Mouse (Mus musculus) forebrain, embryonic 16.5 days (tissue): ENCODE results near the gene Cdh13. TPM values are rescaled to one million over a fixed set of nuclear protein-coding genes. Genes with fewer than 3 reads are reported as not detected.

Experiments
- ATAC-seq: fragments of 200-750 bp; cut with Nextera tagmentation; 2 replicates; pipeline ENCODE4 v1.8.0; 2017; ENCODE audit warnings: mild to moderate bottlenecking, moderate library complexity
- H3K27ac ChIP-seq: fragments of 300-500 bp; sonication (generic); 2 replicates; pipeline ENCODE4 v1.5.1; 2014; ENCODE audit warnings: low read length, control low read depth
- H3K27me3 ChIP-seq: fragments of 300-500 bp; sonication (generic); replicated peaks from 2 replicates; pipeline ENCODE4 v1.6.1; 2014; ENCODE audit warnings: low read length; ENCODE audit not compliant: control insufficient read depth, insufficient read depth
- H3K36me3 ChIP-seq: fragments of 300-500 bp; sonication (generic); 2 replicates; pipeline ENCODE4 v1.6.1; 2014; ENCODE audit not compliant: control insufficient read depth, insufficient read depth
- H3K4me1 ChIP-seq: fragments of 300-500 bp; sonication (generic); replicated peaks from 2 replicates; pipeline ENCODE4 v1.6.1; 2014; ENCODE audit warnings: low read length; ENCODE audit not compliant: control insufficient read depth, insufficient read depth
- H3K4me2 ChIP-seq: fragments of 300-500 bp; sonication (generic); 2 replicates; pipeline ENCODE4 v1.6.1; 2014; ENCODE audit warnings: mild to moderate bottlenecking, low read length, control low read depth
- H3K4me3 ChIP-seq: fragments of 300-500 bp; sonication (generic); replicated peaks from 2 replicates; pipeline ENCODE4 v1.5.1; 2014; ENCODE audit warnings: mild to moderate bottlenecking, low read length, control low read depth
- H3K9ac ChIP-seq: fragments of 300-500 bp; sonication (generic); replicated peaks from 2 replicates; pipeline ENCODE4 v1.6.1; 2014; ENCODE audit warnings: low read depth, low read length, control low read depth
- H3K9me3 ChIP-seq: fragments of 300-500 bp; sonication (generic); 2 replicates; pipeline ENCODE4 v1.6.1; 2016; ENCODE audit warnings: low read length; ENCODE audit not compliant: control insufficient read depth
- WGBS: fragments of 180-500 bp; shearing (Covaris S2); extraction: QIAGEN DNeasy Blood & Tissue Kit; methylation state at CpG from one replicate; pipeline ENCODE4 v1.1.7; 2014; 5-methylcytosine and 5-hydroxymethylcytosine counted together
- polyA plus RNA-seq: library from polyadenylated mRNA; unstranded; fragments of >200 nt; fragmentation: Nextera tagmentation; extraction: Ambion mirVana; gene quantifications from 2 replicates; pipeline ENCODE4 v1.2.1, GENCODE M21; 2015

Gene Cdh13
- polyA plus RNA-seq, 1 experiment from 2014 or later = 129 TPM

DNA sequence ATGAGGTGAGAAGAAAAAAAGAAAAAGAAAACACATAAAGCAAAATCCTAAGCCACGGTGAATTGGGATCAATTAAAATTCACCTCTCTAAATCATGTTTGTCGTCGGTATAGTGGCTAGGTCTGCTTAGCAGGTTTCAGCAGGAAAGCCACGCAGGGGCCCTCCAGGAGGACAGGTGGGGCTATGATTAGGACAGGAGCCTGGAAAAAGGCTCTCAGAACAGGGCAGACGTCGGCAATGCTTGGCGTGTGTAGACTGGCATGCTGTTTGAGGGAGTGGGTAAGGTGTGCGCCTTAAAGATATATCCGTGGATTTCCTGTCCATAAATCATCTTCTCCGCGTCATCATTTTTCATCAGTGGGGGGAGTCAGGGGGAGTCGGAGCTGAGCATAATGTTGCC lies 32.9 kb downstream of the Cdh13 start:
- Histone ChIP-seq H3K36me3 (no peaks in the 10 kb centered on the region), H3K27ac (no peak overlapping the region), H3K4me1 (no peaks in the 10 kb centered on the region), H3K27me3 (no peaks in the 10 kb centered on the region), H3K4me3 (no peak overlapping the region), H3K9me3 (no peaks in the 10 kb centered on the region), H3K4me2 (no peak overlapping the region), H3K9ac (no peak overlapping the region)
- ATAC-seq = no peak
- WGBS = 87% methylated on average over 12 of the region's 12 CpGs

DNA sequence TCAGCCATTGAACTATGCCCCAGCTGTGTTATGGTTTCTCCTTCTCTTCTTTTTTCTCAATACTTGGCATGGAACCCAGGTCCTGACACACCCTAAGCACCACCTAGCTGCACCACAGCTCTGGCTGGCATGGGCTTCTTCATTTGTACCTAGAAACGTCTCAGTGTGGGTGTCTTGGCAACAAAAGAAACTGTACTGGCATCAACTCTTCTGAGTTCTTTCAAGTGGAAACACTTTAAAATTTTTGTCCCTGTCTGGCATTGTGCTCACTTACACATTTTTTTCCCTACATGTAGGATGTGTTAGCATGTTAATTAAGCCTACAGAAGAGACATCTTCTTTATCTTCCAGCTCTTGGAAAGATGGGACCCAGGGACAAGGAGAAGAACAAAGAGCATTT lies 37.0 kb downstream of the Cdh13 start:
- no peak overlapping the region for H3K4me2 ChIP-seq
- H3K9ac ChIP-seq = no peak overlapping the region
- no peak for ATAC-seq
- H3K27me3 ChIP-seq = no peaks in the 10 kb centered on the region
- no peaks in the 10 kb centered on the region for H3K9me3 ChIP-seq
- 50% methylated on average over 1 of the region's 1 CpGs for WGBS
- H3K4me3 ChIP-seq = no peak overlapping the region
- no peak overlapping the region for H3K27ac ChIP-seq
- no peaks in the 10 kb centered on the region for H3K4me1 ChIP-seq
- no peaks in the 10 kb centered on the region for H3K36me3 ChIP-seq

DNA sequence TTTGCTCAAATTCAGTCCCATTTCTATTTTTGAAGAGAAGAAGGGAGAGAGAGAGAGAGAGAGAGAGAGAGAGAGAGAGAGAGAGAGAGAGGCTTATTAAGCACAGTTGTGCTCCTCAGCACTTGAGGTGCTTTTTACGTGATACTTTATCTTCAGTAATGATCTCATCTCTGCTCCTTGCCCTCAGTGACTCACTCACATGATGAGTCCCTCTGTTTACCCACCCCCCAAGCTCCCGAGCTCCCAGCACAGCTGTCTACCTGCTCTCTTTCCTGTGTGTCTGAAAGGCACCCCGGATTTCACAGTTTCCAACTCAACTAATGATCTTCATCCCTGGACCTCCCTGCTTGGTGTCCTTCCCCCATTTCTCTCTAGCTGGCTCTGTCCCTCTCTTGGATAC lies 39.9 kb downstream of the Cdh13 start:
- H3K9me3 ChIP-seq = no peaks in the 10 kb centered on the region
- no peak overlapping the region for H3K9ac ChIP-seq
- H3K27ac ChIP-seq = no peak overlapping the region
- no peaks in the 10 kb centered on the region for H3K27me3 ChIP-seq
- no peaks in the 10 kb centered on the region for H3K36me3 ChIP-seq
- H3K4me1 ChIP-seq = no peaks in the 10 kb centered on the region
- WGBS = 64% methylated on average over 3 of the region's 3 CpGs
- H3K4me2 ChIP-seq = no peak overlapping the region
- H3K4me3 ChIP-seq = no peak overlapping the region
- no peak for ATAC-seq

DNA sequence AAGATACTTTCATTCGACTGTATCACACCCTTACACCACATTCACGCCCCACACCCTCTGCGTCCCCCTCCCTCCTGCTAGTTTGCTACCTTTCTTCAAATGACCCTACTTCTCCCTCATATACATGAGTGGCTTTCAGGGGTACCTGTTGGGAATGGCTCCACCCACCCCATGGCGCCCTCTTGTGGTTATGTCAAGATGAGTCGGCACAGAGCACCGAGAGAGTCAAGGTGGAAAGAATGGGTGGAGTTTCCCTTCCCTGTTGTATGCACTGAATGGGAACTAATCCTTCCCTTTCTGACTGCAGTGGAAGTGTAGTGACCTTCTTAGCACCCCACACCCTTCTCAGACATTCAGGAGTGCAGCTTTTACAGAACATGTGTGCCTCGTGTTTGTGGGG lies 51.4 kb downstream of the Cdh13 start:
- 79% methylated on average over 7 of the region's 7 CpGs for WGBS
- H3K4me1 ChIP-seq = peaks cover 10% of the 10 kb centered on the region

GRCm38 (mm10) chr8:118339711-118340110 lies 56.2 kb downstream of the Cdh13 start:
- H3K27ac ChIP-seq = no peak overlapping the region
- no peak overlapping the region for H3K9ac ChIP-seq
- WGBS = 56% methylated on average over 3 of the region's 3 CpGs
- no peaks in the 10 kb centered on the region for H3K9me3 ChIP-seq
- ATAC-seq = no peak
- no peaks in the 10 kb centered on the region for H3K27me3 ChIP-seq
- no peak overlapping the region for H3K4me3 ChIP-seq
- H3K4me1 ChIP-seq = peaks cover 20% of the 10 kb centered on the region
- no peak overlapping the region for H3K4me2 ChIP-seq
- H3K36me3 ChIP-seq = no peaks in the 10 kb centered on the region

More for the DNA sequence above, 51.4 kb downstream of the Cdh13 start:
- Histone ChIP-seq H3K27me3 (no peaks in the 10 kb centered on the region), H3K9me3 (no peaks in the 10 kb centered on the region), H3K36me3 (no peaks in the 10 kb centered on the region), H3K4me2 (no peak overlapping the region), H3K27ac (no peak overlapping the region), H3K4me3 (no peak overlapping the region), H3K9ac (no peak overlapping the region)
- ATAC-seq = no peak

GRCm38 (mm10) chr8:118343267-118343666 lies 59.7 kb downstream of the Cdh13 start:
- Histone ChIP-seq H3K27ac (no peak overlapping the region), H3K4me1 (peaks cover 20% of the 10 kb centered on the region), H3K9me3 (no peaks in the 10 kb centered on the region), H3K27me3 (no peaks in the 10 kb centered on the region), H3K4me2 (no peak overlapping the region), H3K9ac (no peak overlapping the region), H3K36me3 (no peaks in the 10 kb centered on the region), H3K4me3 (no peak overlapping the region)
- WGBS = 15% methylated on average over 4 of the region's 4 CpGs
- 0 out of 2 replicates have a peak, but pooled peaks have one; percentile 47 for ATAC-seq

GRCm38 (mm10) chr8:118348710-118349489 lies 65.4 kb downstream of the Cdh13 start:
- no peak for ATAC-seq
- Histone ChIP-seq H3K9ac (no peak overlapping the region), H3K27ac (no peak overlapping the region), H3K27me3 (no peaks in the 10 kb centered on the region), H3K4me1 (no peaks in the 10 kb centered on the region), H3K4me2 (no peak overlapping the region), H3K4me3 (no peak overlapping the region), H3K36me3 (no peaks in the 10 kb centered on the region), H3K9me3 (no peaks in the 10 kb centered on the region)
- WGBS = 92% methylated on average over 9 of the region's 9 CpGs

DNA sequence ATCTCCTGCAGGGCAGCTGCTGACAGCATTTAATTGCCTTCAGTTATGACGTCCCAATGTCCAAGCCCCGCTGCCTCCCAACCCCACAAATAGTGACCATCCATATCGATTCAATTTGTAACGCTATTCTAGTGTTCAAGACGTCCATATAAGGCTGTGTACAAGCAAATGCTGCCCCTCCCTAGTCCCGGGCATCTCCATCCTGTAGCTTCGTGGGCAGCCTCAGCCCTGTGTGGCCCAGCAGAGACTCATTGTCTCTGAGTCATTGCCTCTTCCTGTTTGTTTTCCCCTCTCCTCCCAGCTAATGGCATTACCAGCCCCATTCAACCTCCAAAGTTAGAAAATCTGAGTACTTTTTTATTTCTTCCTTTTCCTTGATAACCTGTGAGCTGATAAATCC lies 66.6 kb downstream of the Cdh13 start:
- ATAC-seq = no peak
- no peaks in the 10 kb centered on the region for H3K9me3 ChIP-seq
- H3K27ac ChIP-seq = no peak overlapping the region
- no peak overlapping the region for H3K4me2 ChIP-seq
- H3K27me3 ChIP-seq = no peaks in the 10 kb centered on the region
- H3K9ac ChIP-seq = no peak overlapping the region
- no peaks in the 10 kb centered on the region for H3K36me3 ChIP-seq
- no peak overlapping the region for H3K4me3 ChIP-seq
- 58% methylated on average over 7 of the region's 7 CpGs for WGBS
- no peaks in the 10 kb centered on the region; the same call in 1 of the 2 replicates for H3K4me1 ChIP-seq

DNA sequence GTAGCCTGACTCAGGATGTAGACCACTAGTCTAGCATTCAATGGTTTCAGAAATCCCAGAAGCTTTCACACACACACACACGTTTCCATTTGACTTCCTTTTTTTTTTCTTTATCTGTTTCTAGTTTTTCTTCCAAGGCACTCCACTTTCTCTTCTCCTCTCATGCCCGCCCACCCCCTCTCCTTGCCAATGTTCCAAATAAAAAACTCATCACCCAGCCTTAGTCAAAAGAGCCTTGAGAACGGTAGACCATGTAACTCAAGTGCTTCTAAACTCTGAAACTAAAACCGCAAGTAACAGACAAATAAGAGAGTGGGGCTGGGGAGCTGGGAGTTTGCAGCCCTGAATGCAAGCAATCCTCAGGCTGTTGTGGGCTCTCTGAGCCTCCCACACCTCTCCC lies 69.5 kb downstream of the Cdh13 start:
- Histone ChIP-seq H3K9ac (no peak overlapping the region), H3K27me3 (no peaks in the 10 kb centered on the region), H3K4me3 (no peak overlapping the region), H3K27ac (no peak overlapping the region), H3K9me3 (no peaks in the 10 kb centered on the region), H3K4me2 (no peak overlapping the region), H3K36me3 (no peaks in the 10 kb centered on the region), H3K4me1 (peaks cover 6% of the 10 kb centered on the region)
- WGBS = 79% methylated on average over 4 of the region's 4 CpGs
- ATAC-seq = no peak

DNA sequence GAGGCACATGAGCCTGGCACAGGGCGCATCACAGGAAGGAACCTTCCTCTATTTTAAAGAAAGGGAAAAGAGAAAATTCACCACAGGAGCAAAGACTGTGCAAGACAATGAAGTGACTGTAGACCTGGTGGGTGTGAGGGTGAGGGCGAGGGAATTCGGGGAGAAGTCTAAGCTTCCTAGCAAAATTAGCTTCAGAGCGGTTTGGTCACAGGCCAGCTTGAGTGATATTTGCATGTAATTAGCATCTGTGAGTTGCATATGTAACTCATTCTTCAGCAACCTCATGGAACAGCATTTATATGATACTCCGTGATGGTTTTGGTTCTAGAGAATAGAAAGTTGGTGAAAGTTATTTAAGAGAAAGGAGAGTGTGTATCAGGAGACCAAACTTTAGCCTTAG lies 73.5 kb downstream of the Cdh13 start:
- no peak; the same call in 1 of the 2 replicates for ATAC-seq
- Histone ChIP-seq H3K9me3 (no peaks in the 10 kb centered on the region), H3K36me3 (no peaks in the 10 kb centered on the region), H3K27ac (no peak overlapping the region), H3K4me3 (no peak overlapping the region), H3K4me1 (peaks cover 6% of the 10 kb centered on the region), H3K4me2 (no peak overlapping the region), H3K27me3 (no peaks in the 10 kb centered on the region), H3K9ac (no peak overlapping the region)
- WGBS = 48% methylated on average over 5 of the region's 5 CpGs
